Mouse (Mus musculus) induced T-regulatory cell, adult 2 months (primary cell): ENCODE data around the gene Tmem270.
A peak's percentile ranks its signal among the peaks of the same experiment; 100 is the strongest.

Experiments
- DNase-seq: peaks from one replicate; pipeline ENCODE4 v3.0.0-alpha.2; 2012; ENCODE audit warnings: low read depth

The Tmem270 gene

GRCm38 (mm10) chr5:134929988-134930387 lies 23.5 kb upstream of the Tmem270 start:
- no peak for DNase-seq

GRCm38 (mm10) chr5:134926726-134927125 lies 20.2 kb upstream of the Tmem270 start:
- DNase-seq: no peak

DNA sequence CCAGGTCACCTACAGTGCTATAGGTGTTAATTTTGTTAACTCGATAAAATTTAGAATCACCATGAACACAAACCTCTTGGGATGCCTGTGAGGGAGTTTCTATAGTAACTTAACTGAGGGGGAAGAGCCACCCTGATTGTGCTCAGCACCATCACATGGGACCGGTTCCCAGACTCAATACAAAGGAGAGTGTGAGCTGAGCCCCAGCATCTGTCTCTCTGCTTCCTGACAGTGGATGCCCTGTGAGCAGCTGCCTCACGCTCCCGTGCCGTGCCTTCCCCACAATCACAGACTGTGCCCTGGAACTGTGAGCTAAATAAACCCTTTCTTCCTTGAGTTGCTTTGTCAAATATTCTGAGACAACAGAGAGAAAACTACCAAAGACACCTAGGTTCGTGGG lies 16.6 kb upstream of the Tmem270 start:
- no peak for DNase-seq

DNA sequence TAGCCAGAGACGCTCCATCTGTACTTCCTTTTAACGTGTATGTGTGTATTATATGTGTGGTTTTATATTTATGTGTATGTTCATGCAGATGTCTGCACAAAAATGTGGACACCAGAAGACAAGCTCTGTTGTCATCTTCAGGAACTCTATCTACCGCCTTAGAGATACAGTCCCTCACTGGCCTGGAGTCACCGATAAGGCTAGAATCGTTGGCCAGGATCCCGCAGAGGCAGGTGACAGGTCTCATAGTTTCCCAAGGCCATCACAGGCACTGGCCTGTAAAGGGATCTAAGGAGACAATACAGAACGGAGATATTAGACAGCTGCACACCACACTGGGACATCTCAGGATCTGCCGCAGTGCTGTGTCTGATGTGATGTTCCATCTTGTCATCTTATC lies 14.6 kb upstream of the Tmem270 start:
- DNase-seq: no peak

DNA sequence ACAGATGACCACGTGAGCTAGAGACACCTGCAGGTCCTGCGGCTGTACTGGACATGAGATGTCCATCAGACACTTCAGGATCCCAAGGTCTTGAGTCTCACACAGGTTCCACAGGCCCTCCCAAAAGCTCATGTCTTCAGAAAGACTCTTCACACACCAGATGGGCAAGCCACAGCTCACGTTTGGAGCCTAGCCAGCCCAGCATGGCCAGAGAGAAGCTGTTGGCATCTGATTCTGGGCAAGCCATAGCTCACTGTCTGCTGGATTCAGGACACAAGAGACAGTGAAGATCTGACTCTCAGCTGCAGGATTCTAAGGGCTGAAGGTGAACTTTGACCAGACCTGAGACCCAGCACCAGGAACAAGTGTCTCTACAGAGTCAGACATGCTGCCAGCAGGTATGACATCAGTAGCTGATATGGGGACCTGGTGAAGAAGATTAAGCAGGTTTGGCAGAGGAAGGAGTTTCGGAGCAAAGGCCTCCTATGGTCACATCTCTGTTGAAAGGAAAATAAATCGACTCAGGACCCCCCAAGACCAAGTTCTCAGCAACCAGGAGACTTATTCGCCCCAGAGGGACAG lies 13.7 kb upstream of the Tmem270 start:
- no peak for DNase-seq

GRCm38 (mm10) chr5:134919097-134919496 lies 12.6 kb upstream of the Tmem270 start:
- no peak for DNase-seq

- peak; percentile 81 for DNase-seq
Observed at GRCm38 (mm10) chr5:134918071-134918832, 11.7 kb upstream of the Tmem270 start.

- DNase-seq: no peak
Observed at GRCm38 (mm10) chr5:134915311-134915710, 8.8 kb upstream of the Tmem270 start, which contains the start of gene Cldn13. Cldn13 (minus strand) TSS chr5:134915526.

GRCm38 (mm10) chr5:134914510-134914909 lies 8.0 kb upstream of the Tmem270 start:
- DNase-seq: no peak

- no peak for DNase-seq
Observed at GRCm38 (mm10) chr5:134913753-134914152, 7.2 kb upstream of the Tmem270 start.

DNA sequence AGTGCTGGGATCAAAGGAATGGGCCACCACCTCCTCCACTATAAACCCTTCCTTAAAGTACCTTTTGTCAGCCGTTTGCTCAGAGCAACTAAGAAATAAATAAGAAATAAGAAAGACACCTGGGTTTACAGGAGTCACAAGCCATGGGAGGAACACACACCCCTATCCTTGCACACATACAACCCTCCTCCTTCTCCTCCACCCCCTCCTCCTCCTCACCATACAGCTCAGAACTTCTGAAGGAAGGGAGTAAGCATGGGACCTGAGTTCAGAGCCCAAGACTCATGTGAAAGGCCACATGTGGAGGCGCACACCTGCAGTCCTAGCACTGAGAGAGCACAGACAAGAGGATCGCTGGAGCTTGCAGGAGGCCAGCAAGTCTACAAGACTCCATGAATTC lies 6.8 kb upstream of the Tmem270 start:
- DNase-seq: no peak

GRCm38 (mm10) chr5:134911901-134912300 lies 5.4 kb upstream of the Tmem270 start:
- no peak for DNase-seq

DNA sequence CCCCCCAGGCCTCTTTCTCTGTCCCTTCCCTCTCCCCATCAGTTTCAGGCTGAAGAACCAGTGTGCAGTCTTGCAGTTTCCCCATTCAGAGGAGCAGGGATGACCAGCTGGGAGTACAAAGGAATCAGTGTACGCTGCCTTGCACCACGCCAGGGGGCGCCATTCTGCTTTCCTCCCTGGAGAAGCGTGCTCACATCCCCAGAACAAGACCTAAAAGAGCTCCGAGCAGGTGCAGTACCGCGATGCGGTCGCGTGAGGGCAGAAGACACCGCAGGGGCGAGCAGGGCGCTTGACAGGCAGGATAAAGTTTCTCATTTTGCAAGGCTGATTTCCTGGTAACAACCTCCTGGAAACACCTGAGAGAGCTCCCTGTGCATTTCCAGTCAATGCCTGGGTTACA lies 602 bp upstream of the Tmem270 start:
- DNase-seq: peak; percentile 82

DNA sequence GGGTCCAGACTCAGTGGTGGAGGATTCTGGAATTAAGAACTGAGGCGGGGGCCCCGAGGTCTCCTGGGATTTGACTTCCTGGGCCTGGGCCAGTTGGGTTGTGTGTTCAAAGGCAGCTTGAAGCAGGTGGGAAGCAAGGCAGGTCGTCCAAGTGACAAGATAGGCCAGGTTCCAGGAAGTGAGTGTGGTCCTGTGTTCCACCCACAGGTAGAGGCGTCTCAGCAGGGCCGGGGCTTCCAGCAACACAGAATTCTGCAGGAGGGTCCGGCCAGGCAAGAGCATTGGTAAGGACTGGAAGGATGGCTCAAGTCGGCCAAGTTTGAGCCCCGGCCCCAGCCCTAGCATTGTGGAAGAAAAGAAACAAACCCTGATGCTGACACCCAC lies 4.9 kb downstream of the Tmem270 start:
- no peak for DNase-seq

- no peak for DNase-seq
Observed at GRCm38 (mm10) chr5:134901012-134901643, 5.4 kb downstream of the Tmem270 start.

GRCm38 (mm10) chr5:134897596-134897995 lies 8.9 kb downstream of the Tmem270 start:
- DNase-seq: no peak

- no peak for DNase-seq
Observed at GRCm38 (mm10) chr5:134896965-134897364, 9.6 kb downstream of the Tmem270 start.

DNA sequence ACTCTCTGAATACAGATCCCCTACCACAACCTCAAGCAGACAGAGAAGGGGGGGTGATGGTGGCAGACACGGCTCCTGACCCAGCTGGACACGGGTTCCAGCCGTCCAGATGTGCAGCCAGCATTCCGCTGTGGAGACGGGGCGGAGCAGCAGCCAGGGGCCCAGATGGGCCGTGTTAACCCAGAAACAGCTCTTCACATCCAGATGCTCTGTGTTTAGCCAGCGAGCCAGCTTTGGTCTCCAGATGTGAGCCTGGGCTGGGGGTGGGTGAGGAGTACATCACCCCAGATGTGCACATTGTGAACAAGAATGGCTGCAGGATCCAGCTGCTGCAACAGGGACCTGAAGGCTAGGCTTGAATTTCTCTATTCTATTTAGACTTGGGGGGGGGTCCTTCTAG lies 11.2 kb downstream of the Tmem270 start:
- no peak for DNase-seq

- no peak for DNase-seq
Observed at GRCm38 (mm10) chr5:134892717-134893116, 13.8 kb downstream of the Tmem270 start.

DNA sequence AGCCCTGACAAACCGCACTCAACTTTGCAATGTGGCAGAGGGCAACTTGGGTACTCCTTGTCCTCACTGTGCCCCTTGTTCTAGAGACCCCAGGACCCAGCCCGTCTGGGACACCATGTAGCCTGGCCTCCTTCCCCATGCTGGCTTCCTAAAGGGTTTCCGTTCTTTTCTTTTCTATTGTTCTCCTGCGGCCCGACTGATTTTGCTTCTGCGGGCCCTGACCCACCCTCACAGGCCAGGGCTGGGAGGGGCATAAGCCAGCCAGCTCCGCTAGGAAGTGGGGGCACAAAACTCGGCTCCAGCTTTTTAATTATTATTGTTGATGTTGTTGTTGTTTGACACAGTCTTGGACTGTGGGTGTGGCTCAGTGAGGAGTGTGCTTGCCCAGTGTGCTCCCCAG lies 15.0 kb downstream of the Tmem270 start:
- no peak for DNase-seq

- no peak for DNase-seq
Observed at GRCm38 (mm10) chr5:134890601-134891054, 15.9 kb downstream of the Tmem270 start.

- no peak for DNase-seq
Observed at GRCm38 (mm10) chr5:134888505-134888904, 18.0 kb downstream of the Tmem270 start.
